Mouse (Mus musculus): ENCODE measurements at regions not wholly inside any gene's neighbourhood (a gene's known extent, or its start where the extent isn't known, plus 50 kb on each side); places are given as distances from the start of the nearest gene placed in this dataset.

GRCm38 (mm10) chr13:28814127-28814526 is 139.4 kb downstream of the Sox4 start:
- WGBS, result 67% methylated on average over 4 of the region's 4 CpGs
- TF ChIP-seq CTCF (IDR thresholded peaks at IDR 0.05; ENCODE audit: low read depth), result no peak
- ATAC-seq (replicated peaks; ENCODE audit: low FRiP score, low read depth), result no peak

GRCm38 (mm10) chr13:28811667-28812575 is 141.6 kb downstream of the Sox4 start:
- no peak overlapping the region for H3K4me3 ChIP-seq (replicated peaks; ENCODE audit: low read depth, low read length)
- H3K36me3 ChIP-seq (ENCODE audit: insufficient read depth, low read length), result no peaks in the 10 kb centered on the region
- 37% methylated on average over 12 of the region's 12 CpGs for WGBS
- TF ChIP-seq CTCF (IDR thresholded peaks at IDR 0.05; ENCODE audit: low read depth), result no peak
- no peak overlapping the region for H3K9ac ChIP-seq (ENCODE audit: low read depth, low read length)
- no peak for ATAC-seq (replicated peaks; ENCODE audit: low FRiP score, low read depth)
- H3K9me3 ChIP-seq (replicated peaks; ENCODE audit: low read length), result no peaks in the 10 kb centered on the region
- peak; percentile 23 for DNase-seq (ENCODE audit: low spot score)
- no peak overlapping the region for H3K4me2 ChIP-seq (ENCODE audit: low read length)
- H3K27me3 ChIP-seq (ENCODE audit: insufficient read depth, low read length), result no peaks in the 10 kb centered on the region
- H3K4me1 ChIP-seq (replicated peaks; ENCODE audit: insufficient read depth, low read length), result no peaks in the 10 kb centered on the region
- no peak overlapping the region for H3K27ac ChIP-seq

More at GRCm38 (mm10) chr13:28814127-28814526, 139.4 kb downstream of the Sox4 start:
- no peaks in the 10 kb centered on the region for H3K4me1 ChIP-seq (replicated peaks; ENCODE audit: insufficient read depth, low read length)
- no peak overlapping the region for H3K4me2 ChIP-seq (ENCODE audit: low read length)
- H3K27ac ChIP-seq, result no peak overlapping the region
- no peak overlapping the region for H3K4me3 ChIP-seq (replicated peaks; ENCODE audit: low read depth, low read length)
- no peaks in the 10 kb centered on the region for H3K9me3 ChIP-seq (replicated peaks; ENCODE audit: low read length)
- no peak overlapping the region for H3K9ac ChIP-seq (ENCODE audit: low read depth, low read length)
- H3K36me3 ChIP-seq (ENCODE audit: insufficient read depth, low read length), result no peaks in the 10 kb centered on the region
- DNase-seq (ENCODE audit: low spot score), result no peak
- no peaks in the 10 kb centered on the region for H3K27me3 ChIP-seq (ENCODE audit: insufficient read depth, low read length)

GRCm38 (mm10) chr13:28811081-28811439 is 142.5 kb downstream of the Sox4 start:
- no peak for ATAC-seq (replicated peaks; ENCODE audit: low FRiP score, low read depth)
- Histone ChIP-seq H3K4me2 (ENCODE audit: low read length) (no peak overlapping the region), H3K9ac (ENCODE audit: low read depth, low read length) (no peak overlapping the region), H3K4me3 (replicated peaks; ENCODE audit: low read depth, low read length) (no peak overlapping the region), H3K27ac (no peak overlapping the region), H3K36me3 (ENCODE audit: insufficient read depth, low read length) (no peaks in the 10 kb centered on the region), H3K27me3 (ENCODE audit: insufficient read depth, low read length) (no peaks in the 10 kb centered on the region), H3K4me1 (replicated peaks; ENCODE audit: insufficient read depth, low read length) (no peaks in the 10 kb centered on the region), H3K9me3 (replicated peaks; ENCODE audit: low read length) (no peaks in the 10 kb centered on the region)
- TF ChIP-seq CTCF (IDR thresholded peaks at IDR 0.05; ENCODE audit: low read depth), result no peak
- 12% methylated on average over 2 of the region's 2 CpGs for WGBS
- peak; percentile 78 for DNase-seq (ENCODE audit: low spot score)

GRCm38 (mm10) chr13:28810326-28811080 is 143.0 kb downstream of the Sox4 start:
- no peak for ATAC-seq (replicated peaks; ENCODE audit: low FRiP score, low read depth)
- peak; percentile 45 for DNase-seq (ENCODE audit: low spot score)
- 43% methylated on average over 6 of the region's 6 CpGs for WGBS
- H3K36me3 ChIP-seq (ENCODE audit: insufficient read depth, low read length), result no peaks in the 10 kb centered on the region
- no peaks in the 10 kb centered on the region for H3K9me3 ChIP-seq (replicated peaks; ENCODE audit: low read length)
- no peaks in the 10 kb centered on the region for H3K4me1 ChIP-seq (replicated peaks; ENCODE audit: insufficient read depth, low read length)
- no peak overlapping the region for H3K4me2 ChIP-seq (ENCODE audit: low read length)
- H3K27ac ChIP-seq, result no peak overlapping the region
- H3K27me3 ChIP-seq (ENCODE audit: insufficient read depth, low read length), result no peaks in the 10 kb centered on the region
- no peak overlapping the region for H3K4me3 ChIP-seq (replicated peaks; ENCODE audit: low read depth, low read length)
- no peak overlapping the region for H3K9ac ChIP-seq (ENCODE audit: low read depth, low read length)
- TF ChIP-seq CTCF (IDR thresholded peaks at IDR 0.05; ENCODE audit: low read depth), result no peak

GRCm38 (mm10) chr13:28805302-28805701 is 148.2 kb downstream of the Sox4 start:
- Histone ChIP-seq H3K36me3 (ENCODE audit: insufficient read depth, low read length) (no peaks in the 10 kb centered on the region), H3K4me1 (replicated peaks; ENCODE audit: insufficient read depth, low read length) (0 out of 2 replicates have a peak, but pooled peaks cover 3% of the 10 kb centered on the region), H3K9me3 (replicated peaks; ENCODE audit: low read length) (no peaks in the 10 kb centered on the region), H3K4me2 (ENCODE audit: low read length) (no peak overlapping the region), H3K27me3 (ENCODE audit: insufficient read depth, low read length) (no peaks in the 10 kb centered on the region), H3K9ac (ENCODE audit: low read depth, low read length) (no peak overlapping the region), H3K4me3 (replicated peaks; ENCODE audit: low read depth, low read length) (no peak overlapping the region), H3K27ac (no peak overlapping the region)
- no peak for TF ChIP-seq CTCF (IDR thresholded peaks at IDR 0.05; ENCODE audit: low read depth)
- ATAC-seq (replicated peaks; ENCODE audit: low FRiP score, low read depth) (no peak), DNase-seq (ENCODE audit: low spot score) (no peak)
- WGBS, result 80% methylated on average over 4 of the region's 4 CpGs

GRCm38 (mm10) chr13:28801210-28801954 is 152.1 kb downstream of the Sox4 start:
- no peaks in the 10 kb centered on the region for H3K27me3 ChIP-seq (ENCODE audit: insufficient read depth, low read length)
- no peak overlapping the region for H3K9ac ChIP-seq (ENCODE audit: low read depth, low read length)
- DNase-seq (ENCODE audit: low spot score) (peak; percentile 49), ATAC-seq (replicated peaks; ENCODE audit: low FRiP score, low read depth) (no peak)
- 54% methylated on average over 8 of the region's 8 CpGs for WGBS
- 0 out of 2 replicates have a peak, but pooled peaks cover 3% of the 10 kb centered on the region for H3K4me1 ChIP-seq (replicated peaks; ENCODE audit: insufficient read depth, low read length)
- no peaks in the 10 kb centered on the region for H3K9me3 ChIP-seq (replicated peaks; ENCODE audit: low read length)
- no peak for TF ChIP-seq CTCF (IDR thresholded peaks at IDR 0.05; ENCODE audit: low read depth)
- H3K36me3 ChIP-seq (ENCODE audit: insufficient read depth, low read length), result no peaks in the 10 kb centered on the region
- H3K4me2 ChIP-seq (ENCODE audit: low read length), result no peak overlapping the region
- H3K4me3 ChIP-seq (replicated peaks; ENCODE audit: low read depth, low read length), result no peak overlapping the region
- no peak overlapping the region for H3K27ac ChIP-seq
